Mouse (Mus musculus) lung, postnatal 10 days (tissue): Measurements from ENCODE around the gene Trappc10.

Source experiments
- DNase-seq: peaks from one replicate; pipeline ENCODE4 v3.0.0; 2021

Trappc10 gene

DNA sequence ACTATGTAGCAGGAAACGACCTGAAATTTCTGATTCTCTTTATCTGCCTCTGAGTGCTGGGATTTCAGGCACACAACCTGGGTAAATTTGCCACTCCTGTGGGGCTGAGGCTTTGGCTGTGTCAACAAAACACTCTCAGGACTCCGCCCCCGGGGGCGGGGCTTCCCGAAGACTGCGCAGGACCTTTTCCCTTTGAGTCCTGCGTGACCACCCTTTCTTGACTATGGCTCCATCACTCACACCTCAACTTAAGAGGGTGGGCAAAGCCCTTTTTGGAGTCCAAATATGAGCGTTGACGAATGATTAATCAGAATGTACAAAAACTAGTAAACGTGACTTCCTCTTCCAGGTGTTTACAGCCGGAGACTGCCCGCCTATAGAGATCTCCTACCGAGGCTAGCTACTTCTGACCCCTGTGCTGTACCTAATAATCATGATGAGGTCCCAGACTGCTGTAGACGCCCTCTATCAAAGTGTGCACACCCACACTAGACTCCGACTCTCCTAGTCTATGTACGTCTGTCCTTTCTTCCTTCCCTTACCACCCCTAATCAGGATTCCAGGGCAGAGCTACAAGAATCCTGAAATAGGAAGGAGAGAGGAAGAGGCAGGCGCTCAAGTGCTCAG is 85.1 kb downstream of the Trappc10 start:
- DNase-seq = peak; percentile 77

DNA sequence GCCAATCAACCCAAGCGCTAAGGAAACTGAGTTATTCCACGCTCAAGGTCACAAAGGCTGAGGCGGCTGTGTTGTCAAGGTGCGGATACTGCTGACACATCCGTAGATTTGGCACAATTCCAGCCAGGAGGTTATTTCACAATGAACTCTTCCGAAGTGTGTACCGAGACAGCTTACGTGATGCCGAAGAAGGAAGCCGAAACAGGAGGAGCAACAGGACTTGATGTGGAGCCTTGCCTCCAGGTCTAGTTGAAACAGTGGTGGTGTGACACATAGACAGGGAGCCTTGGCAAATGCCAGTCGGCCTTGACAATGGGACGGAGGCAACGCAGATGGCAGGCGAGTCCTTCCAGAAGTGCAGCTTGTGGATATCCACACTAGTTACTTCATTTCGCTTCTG is 86.4 kb downstream of the Trappc10 start:
- peak; percentile 23 for DNase-seq

DNA sequence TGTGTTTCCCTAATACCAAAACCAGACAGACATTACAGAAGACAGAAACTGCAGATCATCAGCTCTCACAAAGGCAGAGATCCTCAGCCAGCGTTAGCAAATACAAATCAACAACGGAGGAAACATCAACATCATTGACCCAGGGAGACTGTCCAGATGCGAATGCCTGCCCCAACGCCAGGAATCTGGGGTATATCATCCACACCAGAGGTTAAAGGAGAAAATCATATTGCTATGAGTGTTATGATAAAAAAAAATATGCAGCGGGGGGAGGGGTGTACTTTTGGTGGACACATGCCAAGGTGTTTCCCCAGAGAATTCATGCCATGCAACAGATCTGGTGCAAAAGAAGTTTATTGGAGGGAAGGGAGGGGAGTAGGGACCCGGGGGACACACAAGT is 87.5 kb downstream of the Trappc10 start:
- DNase-seq = peak; percentile 57

DNA sequence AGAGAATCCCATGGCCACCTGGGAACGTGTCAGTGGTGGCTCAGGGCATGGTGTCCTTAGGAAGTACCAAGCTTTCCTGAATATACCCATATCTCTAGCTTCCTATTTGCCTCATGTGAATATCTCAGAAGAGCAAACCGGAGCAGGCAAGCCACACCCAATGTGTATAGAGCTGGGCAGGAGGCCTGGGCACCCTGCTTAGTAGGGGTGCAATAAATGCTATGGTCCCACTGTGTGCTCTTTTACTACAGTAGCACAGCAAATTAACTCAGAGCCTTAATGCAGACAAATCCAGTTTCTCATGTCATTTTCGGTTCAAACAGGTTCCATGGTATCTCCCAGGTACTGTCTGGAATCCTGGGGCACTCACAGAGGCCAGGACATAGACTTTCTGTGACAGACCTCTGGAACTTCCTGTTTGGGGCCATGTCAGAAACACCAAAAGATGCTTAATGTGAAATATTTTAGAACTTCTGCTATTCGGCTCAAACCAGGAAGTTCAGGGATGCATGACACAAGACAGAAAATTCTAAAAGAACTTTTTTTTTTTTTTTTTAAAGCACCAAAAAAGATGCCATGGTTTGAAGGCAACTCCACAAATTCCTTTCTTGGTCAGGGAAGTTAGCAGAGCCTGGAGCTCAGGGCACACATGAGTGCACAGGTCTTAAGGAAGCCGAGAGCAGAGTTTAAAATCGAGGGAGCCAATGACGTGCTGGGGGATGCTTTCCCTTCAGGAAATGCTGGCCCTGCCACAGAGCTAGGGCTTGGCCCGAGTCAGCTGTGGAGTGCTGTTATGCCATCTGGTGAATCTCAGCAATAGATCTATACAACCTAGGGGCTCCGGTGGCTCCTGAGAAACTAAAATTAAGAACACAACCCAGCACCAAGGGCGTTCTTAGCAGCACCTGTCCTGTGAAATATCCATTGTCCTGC is 95.3 kb downstream of the Trappc10 start:
- DNase-seq = no peak

DNA sequence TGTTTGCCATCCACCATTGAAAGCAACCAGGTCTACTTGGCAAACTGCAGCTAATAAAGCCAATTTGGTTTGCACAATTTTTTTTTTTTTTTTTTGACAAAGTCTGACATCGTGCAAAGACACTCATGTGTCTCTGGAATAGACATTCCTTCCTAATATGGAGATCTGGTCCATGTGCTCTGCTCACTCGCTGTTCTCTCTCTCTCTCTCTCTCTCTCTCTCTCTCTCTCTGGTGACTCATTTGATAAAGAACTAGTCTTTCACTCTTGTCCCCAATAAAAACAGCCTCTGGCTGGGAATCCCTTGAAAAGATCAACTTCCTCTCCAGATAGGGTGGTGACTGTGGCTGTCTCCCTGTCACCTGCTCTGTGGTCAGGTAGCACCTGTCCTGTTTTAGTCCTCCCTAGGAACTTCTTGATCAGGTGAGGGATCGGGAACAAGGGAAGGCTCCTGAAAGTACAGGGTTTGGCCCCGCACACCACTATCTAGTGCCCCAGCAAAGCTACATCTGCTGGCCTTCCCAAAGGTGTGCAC is 96.5 kb downstream of the Trappc10 start:
- no peak for DNase-seq

DNA sequence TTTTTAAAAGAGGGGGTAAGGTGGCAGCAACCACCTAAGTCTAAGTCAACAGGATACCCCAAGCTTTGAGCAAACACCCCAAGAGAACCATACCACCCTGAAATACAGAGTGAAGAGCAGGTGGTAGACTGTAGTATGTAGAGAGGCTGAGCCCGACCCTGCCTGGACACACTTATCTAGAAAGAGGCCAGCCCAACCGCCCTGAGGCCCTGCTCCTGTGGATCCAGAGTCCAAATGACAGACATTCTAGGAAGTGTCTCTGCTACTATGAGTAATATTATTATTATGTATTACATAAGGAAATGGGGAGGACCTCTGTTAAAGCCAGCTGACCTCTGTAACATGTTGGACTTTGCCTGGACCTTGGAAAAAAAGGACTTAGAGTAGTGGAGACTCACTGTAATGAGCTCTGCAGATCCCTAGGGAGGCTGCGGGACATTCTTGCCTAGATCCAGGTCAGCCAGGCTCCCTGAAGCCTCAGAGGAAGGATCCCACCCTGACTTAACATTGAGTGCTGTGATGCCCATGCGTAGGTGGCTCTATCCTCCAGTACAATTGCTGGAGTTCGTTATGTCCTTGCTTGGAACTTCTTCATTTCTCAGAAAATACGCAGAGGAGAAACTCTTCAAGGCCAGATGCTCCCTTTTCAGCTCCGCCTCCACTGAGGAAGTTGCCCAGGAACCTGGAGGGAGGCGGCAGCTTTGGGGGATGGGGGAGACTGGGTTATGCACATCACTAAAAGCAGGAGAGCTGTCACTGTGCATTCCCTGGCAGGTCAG is 100.5 kb downstream of the Trappc10 start:
- no peak for DNase-seq

DNA sequence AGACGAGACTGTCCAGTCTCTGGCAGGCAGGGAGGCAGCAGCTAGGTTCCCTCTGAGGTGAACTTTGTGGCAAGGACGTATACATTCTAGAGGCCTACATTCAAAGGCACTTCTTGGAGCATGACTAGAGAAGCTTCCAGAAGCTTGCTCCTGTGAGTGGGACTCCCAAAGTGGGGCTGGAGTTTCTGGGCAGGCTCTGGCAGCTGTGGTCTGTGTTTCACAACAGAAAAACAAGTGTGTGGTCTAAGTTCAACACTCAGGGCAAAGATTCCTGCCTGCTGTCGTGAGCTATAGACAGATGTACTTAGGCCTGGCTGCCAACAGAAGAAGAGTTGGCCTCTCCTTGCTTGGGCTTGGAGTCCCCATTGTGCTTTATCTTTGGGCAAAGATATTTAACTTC is 103.6 kb downstream of the Trappc10 start:
- DNase-seq = no peak

- DNase-seq = no peak
Measured at GRCm38 (mm10) chr10:78140251-78140600, 104.2 kb downstream of the Trappc10 start.

- DNase-seq = no peak
Measured at GRCm38 (mm10) chr10:78139572-78140250, 104.7 kb downstream of the Trappc10 start.

GRCm38 (mm10) chr10:78138812-78139523 is 105.5 kb downstream of the Trappc10 start:
- DNase-seq = peak; percentile 82

DNA sequence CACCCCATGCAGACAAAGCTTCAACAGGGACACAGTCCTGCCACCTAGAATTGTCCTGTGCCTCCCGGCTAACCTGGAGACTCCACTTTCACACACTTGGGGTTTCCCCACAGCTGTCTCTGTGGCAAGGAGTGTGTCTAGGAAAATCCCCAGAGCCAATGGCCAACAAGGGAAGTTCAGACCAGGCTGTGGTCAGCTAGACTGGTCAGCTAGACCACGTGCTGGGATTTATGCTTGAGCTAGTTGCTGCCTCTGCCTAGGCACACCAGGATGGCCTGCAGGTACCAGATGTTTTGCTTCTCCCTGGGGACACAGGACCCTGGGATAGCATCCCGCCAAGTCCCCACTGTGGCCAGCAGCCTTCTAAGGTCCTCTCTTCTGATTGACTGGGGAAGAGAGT is 107.2 kb downstream of the Trappc10 start:
- DNase-seq = no peak
